Mouse (Mus musculus) ES-Bruce4 (cell line): ENCODE measurements around the gene Gucd1.

ENCODE experiments used
- EP300 ChIP-seq: IDR thresholded peaks from 2 replicates; pipeline ENCODE4 v1.6.1; 2011; ENCODE audit warnings: low read depth, low read length; ENCODE audit not compliant: insufficient read depth
- POLR2A ChIP-seq: IDR thresholded peaks from one replicate; pipeline ENCODE4 v1.8.1; 2011; ENCODE audit warnings: low read length; ENCODE audit not compliant: insufficient read depth

GRCm38 (mm10) chr10:75565436-75565835 lies 47.7 kb upstream of the Gucd1 start:
- no peak for TF ChIP-seq EP300
- TF ChIP-seq POLR2A = no peak
